Mouse (Mus musculus): ENCODE results near the gene Prdx6b.

Gene Prdx6b

DNA sequence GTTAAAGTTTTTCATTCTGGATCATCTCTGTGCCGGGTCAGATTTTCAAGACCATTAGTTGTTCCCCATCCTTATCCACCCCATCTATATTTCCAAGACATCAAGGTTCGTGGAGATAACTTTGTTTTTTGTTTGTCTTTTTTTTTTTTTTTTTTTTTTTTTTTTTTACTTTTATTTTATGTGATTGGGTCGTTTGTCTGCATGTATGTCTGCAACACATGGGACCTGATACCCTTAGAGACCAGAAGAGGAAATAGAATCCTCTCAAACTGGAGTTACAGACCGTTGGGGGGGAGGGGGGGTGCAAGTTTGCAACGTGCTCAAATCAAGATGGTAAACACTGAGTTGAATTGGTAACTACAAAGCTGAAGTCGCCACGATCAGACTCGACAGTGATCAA, at the start of gene Prdx6b:
Gene Prdx6b (plus strand): TSS at position 301 of the 400 bp plus-strand sequence.
- no peak for DNase-seq

DNA sequence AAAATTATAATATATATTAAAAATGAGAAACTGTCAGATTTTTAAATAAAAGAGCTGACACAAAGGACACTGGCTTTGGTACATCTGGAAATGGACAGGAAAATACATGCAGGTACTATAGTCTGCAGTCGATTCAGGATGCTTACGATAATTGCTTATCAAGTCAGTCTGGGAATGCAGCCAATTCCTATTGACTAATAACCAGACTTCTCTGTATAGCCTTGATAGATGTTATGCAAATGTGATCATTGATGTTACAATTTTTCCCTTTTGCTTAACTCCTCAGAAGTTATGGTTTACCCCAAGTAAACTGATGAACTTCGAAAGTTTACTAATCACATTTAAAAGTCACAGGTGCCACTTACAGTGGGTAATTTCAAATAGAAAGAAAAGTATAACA, 44.8 kb upstream of the Prdx6b start:
- DNase-seq, result no peak

DNA sequence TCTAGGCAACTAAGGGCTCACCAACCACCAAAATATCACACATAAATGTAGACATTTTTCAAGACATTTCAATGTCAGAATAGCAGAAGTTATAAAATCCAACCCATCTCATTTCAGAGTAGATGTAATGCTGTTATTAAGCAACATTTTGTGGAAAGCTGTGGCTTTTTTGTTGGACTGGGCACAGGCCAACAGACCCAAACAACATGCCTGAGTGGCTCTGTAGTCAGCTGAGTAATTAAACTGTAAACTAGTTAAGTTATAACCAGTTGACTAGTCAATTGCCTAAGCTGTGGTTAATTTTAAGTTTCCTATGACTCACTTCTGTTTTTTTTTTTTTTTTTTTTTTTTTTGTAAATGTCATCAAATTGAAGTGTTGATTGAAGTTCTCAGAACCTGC, 44.4 kb upstream of the Prdx6b start:
- DNase-seq, result no peak

- DNase-seq, result no peak
Measured at GRCm38 (mm10) chr2:80259888-80260672, 32.2 kb upstream of the Prdx6b start.

- DNase-seq, result peak; percentile 20 to 31
Measured at GRCm38 (mm10) chr2:80266894-80267293, 25.4 kb upstream of the Prdx6b start.

DNA sequence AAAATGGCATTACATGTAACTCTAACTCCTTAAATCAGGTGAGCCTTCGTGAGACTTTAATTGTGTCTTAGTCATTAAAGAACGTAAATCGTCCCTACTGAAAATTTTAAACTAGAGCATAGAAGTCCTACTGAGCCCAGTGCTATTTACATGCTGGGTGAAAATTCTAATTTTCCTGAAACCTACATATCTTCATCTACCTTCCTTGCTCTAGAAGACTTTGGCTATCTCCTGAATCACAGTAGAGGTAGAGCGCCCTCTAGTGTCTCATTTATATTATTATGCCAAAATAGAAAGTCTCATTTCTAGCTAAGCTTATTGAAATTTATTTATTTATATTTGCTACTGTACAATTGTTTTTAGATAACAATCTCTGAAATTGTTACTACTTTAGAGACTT, 24.2 kb upstream of the Prdx6b start:
- DNase-seq, result no peak

- no peak for DNase-seq
Measured at GRCm38 (mm10) chr2:80271431-80271830, 20.8 kb upstream of the Prdx6b start.

GRCm38 (mm10) chr2:80273038-80273437, 19.2 kb upstream of the Prdx6b start:
- no peak for DNase-seq

DNA sequence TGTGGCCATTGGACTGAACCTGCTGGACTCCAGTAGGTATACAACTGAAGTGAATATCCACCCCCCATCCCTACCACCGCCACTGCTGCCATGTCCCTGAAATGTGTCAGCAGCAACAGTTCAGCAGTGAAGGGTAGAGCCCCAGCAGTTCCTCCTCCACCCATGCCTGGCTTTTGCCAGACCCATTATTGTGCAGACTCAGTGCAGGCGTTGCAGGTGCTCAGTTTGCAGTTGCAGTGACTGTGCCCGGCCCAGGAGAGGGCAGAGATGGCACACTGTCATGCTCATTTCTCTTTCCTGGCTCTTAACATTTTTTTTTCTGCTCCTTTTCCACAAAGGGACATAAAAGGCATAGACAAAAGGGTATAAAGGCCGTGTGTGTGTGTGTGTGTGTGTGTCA, 18.5 kb upstream of the Prdx6b start:
- DNase-seq, result no peak

DNA sequence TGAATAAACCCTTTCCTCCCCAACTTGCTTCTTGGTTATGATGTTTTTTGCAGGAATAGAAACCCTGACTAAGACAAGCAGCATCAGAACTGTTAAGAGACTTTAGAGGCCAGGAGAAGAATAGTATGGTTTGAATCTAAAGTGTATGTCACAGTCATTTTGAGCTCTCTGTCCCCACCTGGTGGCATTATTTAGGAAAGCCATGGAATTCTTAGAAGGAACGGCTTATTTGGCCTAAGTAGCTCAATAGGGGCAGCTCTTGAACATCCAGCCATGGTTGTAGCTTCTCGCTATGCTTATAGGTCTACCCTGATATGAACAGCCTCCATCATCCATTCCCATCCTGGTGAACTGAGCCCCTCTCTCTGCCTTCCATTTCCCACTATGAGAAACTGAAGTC, 17.1 kb upstream of the Prdx6b start:
- no peak for DNase-seq

GRCm38 (mm10) chr2:80282214-80282613, 10.1 kb upstream of the Prdx6b start:
- no peak for DNase-seq

DNA sequence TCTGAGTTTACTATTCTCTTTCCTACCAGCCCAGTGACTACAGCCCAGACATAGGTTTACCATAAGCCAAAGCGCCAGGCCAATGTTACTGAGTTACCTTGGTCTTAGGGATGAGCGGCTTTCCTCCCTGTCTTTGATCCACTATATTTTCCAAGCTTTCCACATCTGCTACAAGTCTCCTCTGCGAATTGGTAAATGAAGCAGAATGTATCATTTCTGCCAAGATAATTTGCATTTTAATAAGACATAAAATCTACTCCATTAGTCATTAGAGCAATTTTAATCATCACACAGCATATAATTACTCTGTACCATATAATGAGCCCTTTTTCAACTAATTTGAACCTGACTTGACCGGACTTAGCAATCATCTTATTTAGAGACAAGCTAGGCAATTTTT, 5.9 kb upstream of the Prdx6b start:
- DNase-seq, result no peak

DNA sequence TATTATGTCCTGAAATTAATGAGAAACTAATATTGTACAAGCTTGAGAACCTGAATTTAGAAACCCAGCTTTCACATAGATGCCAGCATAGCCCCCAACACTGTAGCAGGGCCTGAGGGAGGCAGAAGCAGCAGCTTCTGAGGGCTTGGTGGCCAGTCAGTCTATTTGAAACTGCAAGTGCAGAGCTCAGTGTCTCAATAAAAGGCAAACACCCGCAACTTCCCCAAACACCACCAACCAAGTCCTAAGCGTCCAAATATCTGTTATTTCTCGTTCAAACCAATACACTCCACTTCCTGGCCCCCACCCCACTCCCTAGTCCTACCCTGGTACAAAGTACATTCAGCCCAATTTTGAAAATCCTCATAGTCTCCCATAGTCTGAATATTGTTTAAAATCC, 6.1 kb downstream of the Prdx6b start:
- no peak for DNase-seq

- no peak for DNase-seq
Measured at GRCm38 (mm10) chr2:80300806-80301205, 8.5 kb downstream of the Prdx6b start.

DNA sequence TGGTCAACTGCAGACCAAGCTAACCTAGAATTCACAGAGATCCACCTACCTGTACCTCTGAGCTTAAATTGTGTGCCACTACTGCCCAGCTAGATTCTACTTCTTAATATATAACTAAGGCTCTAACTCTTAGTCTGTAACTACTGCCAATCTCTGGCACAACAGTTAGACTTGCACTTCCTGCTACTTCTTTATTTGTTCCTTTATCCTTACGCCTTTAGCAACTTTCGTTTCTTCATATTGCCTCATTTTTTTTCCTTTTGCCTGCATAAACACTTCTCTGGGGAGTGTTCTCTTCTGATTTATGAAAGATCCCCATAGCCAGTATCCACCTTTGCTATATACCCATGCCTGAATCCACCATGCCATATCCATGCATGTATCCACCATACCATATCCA, 11.7 kb downstream of the Prdx6b start:
- no peak for DNase-seq

- no peak for DNase-seq
Measured at GRCm38 (mm10) chr2:80307701-80308100, 15.4 kb downstream of the Prdx6b start.

DNA sequence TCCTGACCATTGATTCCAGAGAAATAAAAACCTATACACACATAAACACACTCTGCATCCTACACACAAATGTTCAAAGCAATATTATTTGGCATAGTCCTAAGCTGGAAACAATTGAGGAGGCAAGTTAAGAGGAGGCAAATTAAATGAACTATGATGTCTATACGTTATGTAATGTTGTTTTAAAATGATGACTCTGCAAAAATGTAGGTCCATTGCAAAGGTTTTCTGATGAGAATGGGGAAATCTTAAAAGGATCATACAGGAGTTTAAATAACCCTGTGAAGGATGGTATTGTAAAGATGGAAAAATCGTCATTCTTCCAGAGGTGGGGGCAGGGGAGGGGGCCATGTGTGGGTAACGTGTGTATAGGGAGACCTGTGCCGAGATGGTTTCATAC, 17.5 kb downstream of the Prdx6b start:
- no peak for DNase-seq

DNA sequence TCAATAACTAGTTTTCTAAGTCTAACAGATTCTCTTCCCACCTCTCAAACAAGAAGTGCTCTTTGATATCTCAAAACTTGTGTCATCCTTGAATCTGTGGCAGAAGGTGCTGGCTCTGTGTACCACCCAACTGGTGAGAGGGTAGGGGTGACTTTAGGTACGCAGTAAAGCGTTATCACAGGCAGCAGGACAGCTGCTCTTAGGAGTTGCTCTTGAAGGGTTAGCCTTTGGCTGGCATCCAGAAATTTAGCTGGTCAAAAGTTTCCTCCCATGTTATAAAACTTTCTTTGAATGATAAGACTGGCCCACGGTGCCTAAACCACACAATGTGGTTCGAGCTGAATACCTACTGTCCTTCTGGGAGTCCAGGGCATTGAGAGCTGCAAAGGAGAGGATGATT, 18.5 kb downstream of the Prdx6b start:
- DNase-seq, result no peak

DNA sequence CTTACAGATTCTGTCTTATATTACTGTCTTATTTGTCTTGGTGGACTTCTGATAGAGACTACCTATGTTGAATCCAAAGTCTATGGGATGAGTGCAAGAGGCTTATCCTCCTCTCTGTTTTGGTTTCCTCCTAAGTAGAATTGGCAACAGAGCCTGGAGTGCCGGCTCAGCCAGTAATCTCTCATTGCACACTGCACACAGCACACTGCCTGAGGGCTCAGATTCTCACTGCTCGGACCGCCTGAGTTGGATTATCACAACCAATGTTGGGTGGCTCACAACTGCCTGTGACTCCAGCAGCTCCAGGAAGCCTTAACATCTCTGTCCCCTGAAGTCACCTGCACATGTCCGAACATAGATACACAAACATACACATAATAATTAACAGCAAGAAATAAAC, 19.1 kb downstream of the Prdx6b start:
- no peak for DNase-seq

DNA sequence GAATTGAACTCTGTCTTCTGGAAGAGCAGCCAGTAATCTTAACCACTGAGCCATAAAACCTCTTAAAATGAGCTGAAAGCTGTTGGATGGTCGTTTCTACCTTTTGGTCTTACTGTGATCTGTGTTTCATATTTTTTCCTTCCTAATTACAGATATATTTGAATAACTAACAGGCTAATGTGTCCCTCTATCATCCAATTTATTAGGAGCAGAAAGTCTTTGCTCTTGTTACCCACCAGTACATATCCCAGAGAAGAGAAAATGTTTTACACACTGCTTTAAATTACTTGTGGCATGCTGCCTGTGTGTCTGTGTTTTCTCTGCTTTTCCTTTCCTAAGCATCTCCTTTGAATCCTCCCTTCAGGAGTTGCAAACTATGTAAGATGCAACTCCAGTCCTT, 21.9 kb downstream of the Prdx6b start:
- DNase-seq, result no peak

- DNase-seq, result no peak
Measured at GRCm38 (mm10) chr2:80314854-80315241, 22.6 kb downstream of the Prdx6b start.

GRCm38 (mm10) chr2:80315242-80316161, 23.2 kb downstream of the Prdx6b start, which contains the start of gene Dnajc10:
Gene Dnajc10 (plus strand): TSS chr2:80315466.
- DNase-seq, result peak; percentile 89 to 90

DNA sequence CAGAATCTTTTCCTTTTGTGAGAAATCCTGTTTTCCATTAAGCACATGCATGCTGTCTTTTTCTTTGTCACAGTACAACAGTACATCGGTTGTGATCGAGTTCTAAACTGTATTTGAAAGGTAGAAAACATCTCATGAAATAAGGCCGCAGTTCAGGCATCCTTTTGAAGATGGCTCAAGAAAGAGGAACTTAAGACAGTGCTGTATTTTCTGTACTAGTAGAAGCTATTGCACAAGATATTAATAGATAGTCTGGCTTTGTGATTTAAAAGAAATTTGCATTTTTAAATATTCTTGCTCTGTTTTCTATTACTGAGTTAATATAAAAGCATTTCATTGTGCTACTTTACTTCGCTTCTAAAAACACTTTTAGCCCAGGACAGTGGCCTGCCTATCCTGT, 30.6 kb downstream of the Prdx6b start:
- DNase-seq, result no peak

GRCm38 (mm10) chr2:80325779-80326178, 33.5 kb downstream of the Prdx6b start:
- DNase-seq, result no peak
